Mouse (Mus musculus) bone marrow, adult 2 months (tissue): Measurements from ENCODE around the gene Tmem62. TPM values are rescaled to one million over a fixed set of nuclear protein-coding genes. Genes with fewer than 3 reads are reported as not detected.
A peak's percentile ranks its signal among the peaks of the same experiment; 100 is the strongest.
"Not testable (repeated sequence)": the region's sequence is repeated elsewhere in the genome, so short reads cannot be mapped to it uniquely, and the experiment has no call there.

ENCODE experiments used
- H3K27ac ChIP-seq: fragments of 200-500 bp; 2 replicates; pipeline ENCODE4 v1.5.1; 2012; ENCODE audit warnings: low read depth, mild to moderate bottlenecking, control low read depth, inconsistent platforms, low read length; ENCODE audit not compliant: control insufficient read depth, poor library complexity, insufficient read depth
- H3K4me1 ChIP-seq: fragments of 200-500 bp; 2 replicates; pipeline ENCODE4 v1.6.1; 2011; ENCODE audit warnings: low read length; ENCODE audit not compliant: control insufficient read depth, insufficient read depth
- H3K4me3 ChIP-seq: fragments of 200-500 bp; replicated peaks from 2 replicates; pipeline ENCODE3; 2011; ENCODE audit warnings: mild to moderate bottlenecking, low read depth, low read length, control low read depth; ENCODE audit not compliant: control insufficient read depth
- CTCF ChIP-seq: fragments of 200-500 bp; IDR thresholded peaks from 2 replicates; pipeline ENCODE4 v1.5.1; 2011; ENCODE audit warnings: low read length, control low read depth; ENCODE audit not compliant: control insufficient read depth, insufficient read depth
- POLR2A ChIP-seq: fragments of 200-500 bp; IDR thresholded peaks from 2 replicates; pipeline ENCODE4 v1.6.1; 2011; ENCODE audit warnings: low read depth, mild to moderate bottlenecking, control low read depth, low read length, borderline replicate concordance; ENCODE audit not compliant: control insufficient read depth
- WGBS: fragments of 180-500 bp; shearing (Covaris S2); methylation state at CpG from one replicate; pipeline ENCODE4 v1.1.7; 2018; 5-methylcytosine and 5-hydroxymethylcytosine counted together
- polyA plus RNA-seq: library from polyadenylated mRNA; stranded (reverse); fragments of >200 nt; gene quantifications from 2 replicates; pipeline ENCODE4 v1.2.4, GENCODE M21; 2011; ENCODE audit warnings: low replicate concordance; ENCODE audit not compliant: missing spikeins, insufficient read depth, insufficient read length

Gene Tmem62
- polyA plus RNA-seq, 1 experiment, result 4.0 TPM

DNA sequence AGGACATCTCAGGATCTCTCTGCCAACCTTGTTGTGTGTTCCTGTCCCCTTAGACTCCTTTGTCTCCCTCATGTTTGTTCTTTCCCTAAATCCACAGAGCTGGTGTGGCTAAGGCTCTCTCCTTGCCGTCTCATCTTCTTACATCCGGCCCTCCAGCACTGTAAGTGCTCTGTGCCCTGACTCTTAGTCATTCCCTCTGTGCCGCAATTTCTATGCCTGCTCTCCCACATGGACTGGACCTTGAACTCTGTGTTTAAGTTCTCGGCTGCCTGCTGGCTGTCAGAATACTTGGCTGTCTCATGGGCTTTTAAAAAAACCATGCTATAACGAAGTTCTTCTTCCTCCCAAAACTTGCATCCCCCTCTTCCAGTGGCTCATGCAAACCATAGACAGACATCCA is 46.1 kb downstream of the Tmem62 start:
- Histone ChIP-seq H3K4me1 (no peaks in the 10 kb centered on the region), H3K27ac (no peak overlapping the region), H3K4me3 (no peak overlapping the region)
- 89% methylated on average over 5 of the region's 5 CpGs for WGBS
- TF ChIP-seq CTCF (no peak), POLR2A (no peak)

DNA sequence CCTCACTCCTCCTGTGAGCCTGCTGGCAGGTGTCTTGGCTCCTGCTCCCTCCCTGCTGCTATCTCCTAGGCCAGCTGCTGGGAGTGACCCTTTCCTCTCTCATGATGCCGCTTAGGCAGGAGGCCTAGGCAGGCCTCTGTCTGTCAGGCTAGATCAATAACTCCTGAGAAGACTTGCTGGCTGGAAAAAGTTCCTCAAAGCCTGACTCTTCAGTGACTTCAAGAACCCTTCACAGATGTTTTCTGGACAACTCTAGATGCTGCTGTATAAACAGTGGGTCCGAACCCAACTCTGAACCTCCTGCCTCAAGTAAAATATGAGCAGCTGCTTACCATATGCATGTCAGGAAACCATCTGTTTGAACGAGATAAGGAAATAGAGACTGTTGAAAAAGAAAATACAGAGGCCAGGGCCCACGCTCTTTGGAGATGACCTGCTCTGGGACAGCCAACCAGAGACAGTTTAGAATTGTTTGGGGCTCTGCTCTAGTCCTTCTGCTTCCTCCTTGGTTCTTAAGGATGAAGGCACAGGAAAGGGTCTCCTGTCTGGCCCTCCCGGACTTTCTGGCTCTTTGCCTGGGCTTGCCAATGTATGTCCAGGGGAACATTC is 60.0 kb downstream of the Tmem62 start, which contains the start of gene Epb42:
Gene Epb42, minus strand, starts transcription at position 340 of the 609 bp plus-strand sequence.
- 31% methylated on average over 5 of the region's 5 CpGs for WGBS
- Histone ChIP-seq H3K27ac (peak within 1 kb of the TSS; percentile 93), H3K4me3 (peak within 1 kb of the TSS; percentile 76), H3K4me1 (no peaks in the 10 kb centered on the region)
- TF ChIP-seq POLR2A (no peak), CTCF (no peak)

DNA sequence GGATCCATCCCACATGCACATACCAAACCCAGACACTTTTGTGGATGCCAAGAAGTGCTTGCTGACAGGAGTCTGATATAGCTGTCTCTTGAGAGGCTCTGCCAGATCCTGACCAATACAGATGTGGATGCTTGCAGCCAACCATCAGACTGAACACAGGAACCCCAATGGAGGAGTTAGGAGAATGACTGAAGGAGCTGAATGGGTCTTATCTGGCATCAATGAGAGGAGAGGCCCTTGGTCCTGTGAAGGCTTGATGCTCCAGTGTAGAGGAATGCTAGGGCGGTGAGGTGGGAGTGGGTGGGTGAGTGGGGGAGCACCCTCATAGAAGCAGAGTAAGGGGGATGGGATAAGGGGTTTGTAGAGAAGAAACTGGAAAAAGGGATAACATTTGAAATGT is 62.0 kb downstream of the Tmem62 start:
- 93% methylated on average over 1 of the region's 1 CpGs for WGBS
- H3K4me1 ChIP-seq, H3K27ac ChIP-seq, H3K4me3 ChIP-seq: not testable (repeated sequence)

DNA sequence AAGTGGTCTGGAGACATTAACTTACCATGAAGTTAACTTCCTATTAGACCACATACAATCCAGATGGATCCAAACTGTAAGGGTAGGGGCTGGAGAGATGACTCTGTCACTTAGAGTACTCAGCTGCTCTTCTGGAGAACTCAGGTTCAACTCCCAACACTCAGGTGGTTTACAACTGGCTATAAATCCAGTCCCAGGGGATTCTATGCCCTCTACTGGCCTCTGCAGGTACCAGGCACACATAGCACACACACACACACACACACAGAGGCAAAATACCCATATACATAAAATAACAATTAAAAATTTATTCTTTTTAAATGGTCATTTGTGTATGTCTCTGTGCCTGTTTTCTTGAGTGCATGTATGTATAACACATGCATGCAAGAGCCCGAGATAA is 62.6 kb downstream of the Tmem62 start:
- H3K27ac ChIP-seq, result no peak overlapping the region
- 95% methylated on average over 1 of the region's 1 CpGs for WGBS
- TF ChIP-seq CTCF, result no peak
- TF ChIP-seq POLR2A, result no peak
- no peaks in the 10 kb centered on the region for H3K4me1 ChIP-seq
- no peak overlapping the region for H3K4me3 ChIP-seq

DNA sequence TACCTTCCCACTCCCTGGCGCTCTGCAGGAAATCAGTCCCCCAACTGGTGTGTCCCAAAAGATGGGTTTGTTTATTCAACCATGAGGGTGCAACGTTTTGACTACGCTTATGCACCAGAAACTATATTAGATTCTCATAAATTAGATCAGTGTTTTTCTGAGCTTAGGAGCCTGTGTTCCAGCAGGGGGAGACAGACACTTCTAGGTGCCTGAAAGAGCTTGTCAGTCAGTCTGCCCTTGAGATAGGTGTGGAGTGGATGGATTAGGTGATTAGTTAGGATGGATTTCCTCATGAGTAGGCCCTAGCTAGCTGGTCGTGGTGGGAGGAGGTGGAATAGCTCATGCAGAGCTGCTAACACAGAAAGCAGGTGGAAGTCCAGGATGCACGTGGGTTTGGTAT is 64.3 kb downstream of the Tmem62 start:
- peak; percentile 51 for TF ChIP-seq CTCF
- no peak for TF ChIP-seq POLR2A
- no peak overlapping the region for H3K4me3 ChIP-seq
- H3K4me1 ChIP-seq, result no peaks in the 10 kb centered on the region
- no peak overlapping the region for H3K27ac ChIP-seq
- 31% methylated on average over 5 of the region's 5 CpGs for WGBS

DNA sequence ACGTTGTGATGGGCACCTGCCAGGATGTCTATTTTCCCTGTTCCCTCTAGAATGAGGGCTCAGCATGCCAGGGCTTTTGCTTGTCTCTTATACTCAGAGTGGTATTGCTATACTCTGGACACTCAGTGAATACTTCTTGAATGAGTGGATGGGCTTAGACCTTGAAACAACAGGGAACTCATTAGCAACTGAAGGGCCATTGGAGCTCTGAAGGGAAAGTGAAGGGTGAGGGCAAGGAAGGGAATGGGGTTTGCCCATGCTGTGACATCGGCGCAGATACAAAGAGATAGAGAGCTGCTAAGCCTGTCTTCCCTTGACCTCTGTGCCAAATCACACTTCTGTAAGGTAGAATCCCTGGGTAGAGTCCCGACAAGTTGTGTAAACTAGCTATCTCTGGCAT is 68.8 kb downstream of the Tmem62 start:
- 82% methylated on average over 4 of the region's 4 CpGs for WGBS
- Histone ChIP-seq H3K4me3 (no peak overlapping the region), H3K4me1 (no peaks in the 10 kb centered on the region), H3K27ac (no peak overlapping the region)
- TF ChIP-seq CTCF (no peak), POLR2A (no peak)

DNA sequence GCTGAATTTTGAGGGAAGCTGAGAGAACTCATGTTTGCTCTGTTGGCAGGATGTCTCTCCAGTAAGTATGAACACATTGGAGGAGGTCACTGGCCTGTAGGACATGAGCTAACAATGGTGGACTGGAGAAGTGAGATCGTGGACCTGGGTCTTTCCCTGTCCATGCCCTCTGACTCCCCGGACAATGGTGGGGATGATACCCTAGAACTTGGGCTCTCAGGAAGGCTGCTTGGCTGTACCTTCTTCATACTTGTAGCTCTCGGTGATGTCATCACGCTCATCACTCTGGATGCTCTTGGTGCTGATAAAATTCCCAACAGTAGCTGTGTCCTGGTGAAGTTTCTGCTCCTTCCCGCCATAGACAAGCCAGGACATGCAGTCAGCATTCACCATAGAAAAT is 75.4 kb downstream of the Tmem62 start:
- no peak overlapping the region for H3K27ac ChIP-seq
- H3K4me3 ChIP-seq, result no peak overlapping the region
- WGBS, result 90% methylated on average over 5 of the region's 5 CpGs
- peaks cover 1% of the 10 kb centered on the region; the same call in 1 of the 2 replicates for H3K4me1 ChIP-seq
- TF ChIP-seq POLR2A (no peak), CTCF (no peak)

DNA sequence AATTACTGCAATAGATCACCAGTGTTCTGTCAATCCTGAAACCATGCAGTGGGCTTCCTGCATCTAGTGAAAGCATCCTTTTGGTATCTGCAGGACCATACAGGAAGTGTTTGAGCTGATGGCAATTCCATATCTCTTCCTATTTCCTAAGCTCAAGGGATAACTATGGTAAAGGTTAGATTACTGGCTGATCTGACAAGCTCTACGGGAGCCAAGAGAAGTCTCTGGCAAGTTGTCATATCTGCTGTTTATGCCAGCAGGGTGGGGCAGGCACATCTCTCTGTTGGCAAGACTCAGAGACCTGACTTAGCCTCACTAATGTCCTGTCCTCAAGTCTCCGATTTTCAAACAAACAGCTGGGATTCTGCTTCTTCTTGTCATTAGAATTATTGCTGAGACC is 77.2 kb downstream of the Tmem62 start:
- no peak overlapping the region for H3K4me3 ChIP-seq
- no peak overlapping the region for H3K27ac ChIP-seq
- 46% methylated on average over 2 of the region's 2 CpGs for WGBS
- TF ChIP-seq POLR2A (no peak), CTCF (no peak)
- H3K4me1 ChIP-seq, result peaks cover 1% of the 10 kb centered on the region; the same call in 1 of the 2 replicates

DNA sequence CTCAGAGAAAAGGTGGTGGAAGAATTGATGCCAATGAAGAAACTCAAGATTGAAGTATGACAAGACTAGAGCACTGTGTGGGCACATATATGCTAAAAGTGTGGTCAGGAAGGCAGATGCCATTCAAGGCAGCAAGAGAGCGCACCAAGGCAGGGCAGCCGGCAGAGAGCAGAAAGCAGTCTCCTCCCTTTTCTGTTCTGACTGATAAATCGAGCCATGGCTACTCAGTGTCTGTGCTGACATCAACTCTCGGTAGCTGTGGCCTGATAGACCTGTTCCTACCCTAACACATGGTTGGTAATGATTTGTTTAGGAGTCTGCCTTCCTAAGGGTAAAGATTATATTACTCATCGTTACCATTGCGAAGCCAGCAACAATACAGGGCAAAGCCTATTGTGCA is 79.1 kb downstream of the Tmem62 start:
- H3K4me3 ChIP-seq, result no peak overlapping the region
- 65% methylated on average over 6 of the region's 6 CpGs for WGBS
- H3K27ac ChIP-seq, result no peak overlapping the region
- H3K4me1 ChIP-seq, result peaks cover 1% of the 10 kb centered on the region; the same call in 1 of the 2 replicates
- TF ChIP-seq CTCF (no peak), POLR2A (no peak)

Other genes starting within 250 kb of the Tmem62 start
- gene Cdan1, start 126.9 kb upstream of the Tmem62 start, polyA plus RNA-seq, result 17.6 and 25.6 TPM in 2 replicates
- gene Ttbk2, start 126.4 kb upstream of the Tmem62 start, polyA plus RNA-seq, result 0.66 and 0.67 TPM in 2 replicates
- gene Ubr1, start 6.3 kb upstream of the Tmem62 start, polyA plus RNA-seq, result 9.9 and 20.4 TPM in 2 replicates
- 79.1 and 115 TPM in 2 replicates for gene Ccndbp1, start 31.4 kb downstream of the Tmem62 start, polyA plus RNA-seq
- gene Epb42, start 60.1 kb downstream of the Tmem62 start, polyA plus RNA-seq, result 136 and 167 TPM in 2 replicates
- not detected in 2 replicates for gene Tgm5, start 108.8 kb downstream of the Tmem62 start, polyA plus RNA-seq
- gene Tgm7, start 132.8 kb downstream of the Tmem62 start, polyA plus RNA-seq, result not detected in 2 replicates
- gene Adal, start 163.4 kb downstream of the Tmem62 start, polyA plus RNA-seq, result 4.4 and 4.7 TPM in 2 replicates
- gene Lcmt2, start 163.6 kb downstream of the Tmem62 start, polyA plus RNA-seq, result 1.3 and 5.4 TPM in 2 replicates
- 12.1 and 17.0 TPM in 2 replicates for gene Tubgcp4, start 193.6 kb downstream of the Tmem62 start, polyA plus RNA-seq
- 4.4 and 12.3 TPM in 2 replicates for gene Zscan29, start 194.1 kb downstream of the Tmem62 start, polyA plus RNA-seq